Mouse (Mus musculus) splenic B cell, adult 2 months (primary cell): ENCODE results near the gene Iqcf1.

ENCODE experiments used
- DNase-seq: peaks from one replicate; pipeline ENCODE4 v3.0.0-alpha.2; 2011; ENCODE audit warnings: low read depth, low spot score
- H3K27me3 ChIP-seq: 2 replicates; pipeline ENCODE4 v1.6.1; 2012; ENCODE audit warnings: mild to moderate bottlenecking, low read length, moderate library complexity, mixed read lengths; ENCODE audit not compliant: control insufficient read depth, poor library complexity, insufficient read depth, severe bottlenecking
- H3K36me3 ChIP-seq: 2 replicates; pipeline ENCODE4 v1.6.1; 2012; ENCODE audit warnings: mild to moderate bottlenecking, low read length, moderate library complexity, mixed read lengths; ENCODE audit not compliant: control insufficient read depth, poor library complexity, insufficient read depth, severe bottlenecking

Gene Iqcf1

DNA sequence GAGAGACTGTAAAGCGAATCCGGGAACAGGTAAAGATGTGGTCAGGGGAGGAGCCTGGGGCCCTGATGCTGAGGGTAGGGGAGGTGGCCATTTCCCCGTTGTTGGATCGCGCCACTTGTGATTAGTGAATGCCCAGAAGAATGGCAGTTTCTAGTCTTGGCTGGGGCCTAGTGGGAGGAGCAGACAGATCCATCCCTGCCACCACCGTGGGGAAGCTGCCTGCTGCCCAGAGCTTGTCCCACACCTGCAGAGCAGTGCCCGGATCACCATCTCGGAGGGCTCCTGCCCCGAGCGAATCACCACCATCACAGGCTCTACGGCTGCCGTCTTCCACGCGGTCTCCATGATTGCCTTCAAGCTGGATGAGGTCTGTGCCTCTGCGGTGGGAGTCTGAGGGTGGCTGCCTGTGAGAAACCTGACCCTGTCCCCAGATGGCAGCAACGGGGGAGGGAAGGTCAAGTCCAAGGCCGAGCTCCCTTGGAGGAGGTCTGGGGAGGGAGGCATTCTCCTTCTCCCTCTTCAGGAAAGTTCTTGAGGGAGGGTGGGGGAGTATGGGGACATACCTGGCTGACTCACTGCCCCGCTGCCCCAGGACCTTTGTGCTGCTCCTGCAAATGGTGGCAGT, 39.3 kb upstream of the Iqcf1 start:
- Histone ChIP-seq H3K27me3 (peaks cover 2% of the 10 kb centered on the region; the same call in 1 of the 2 replicates), H3K36me3 (no peaks in the 10 kb centered on the region)
- no peak for DNase-seq

- H3K27me3 ChIP-seq, result no peaks in the 10 kb centered on the region; the same call in 1 of the 2 replicates
- no peak for DNase-seq
- no peaks in the 10 kb centered on the region for H3K36me3 ChIP-seq
These were observed 38.7 kb upstream of the Iqcf1 start for GRCm38 (mm10) chr9:106461026-106461415.

DNA sequence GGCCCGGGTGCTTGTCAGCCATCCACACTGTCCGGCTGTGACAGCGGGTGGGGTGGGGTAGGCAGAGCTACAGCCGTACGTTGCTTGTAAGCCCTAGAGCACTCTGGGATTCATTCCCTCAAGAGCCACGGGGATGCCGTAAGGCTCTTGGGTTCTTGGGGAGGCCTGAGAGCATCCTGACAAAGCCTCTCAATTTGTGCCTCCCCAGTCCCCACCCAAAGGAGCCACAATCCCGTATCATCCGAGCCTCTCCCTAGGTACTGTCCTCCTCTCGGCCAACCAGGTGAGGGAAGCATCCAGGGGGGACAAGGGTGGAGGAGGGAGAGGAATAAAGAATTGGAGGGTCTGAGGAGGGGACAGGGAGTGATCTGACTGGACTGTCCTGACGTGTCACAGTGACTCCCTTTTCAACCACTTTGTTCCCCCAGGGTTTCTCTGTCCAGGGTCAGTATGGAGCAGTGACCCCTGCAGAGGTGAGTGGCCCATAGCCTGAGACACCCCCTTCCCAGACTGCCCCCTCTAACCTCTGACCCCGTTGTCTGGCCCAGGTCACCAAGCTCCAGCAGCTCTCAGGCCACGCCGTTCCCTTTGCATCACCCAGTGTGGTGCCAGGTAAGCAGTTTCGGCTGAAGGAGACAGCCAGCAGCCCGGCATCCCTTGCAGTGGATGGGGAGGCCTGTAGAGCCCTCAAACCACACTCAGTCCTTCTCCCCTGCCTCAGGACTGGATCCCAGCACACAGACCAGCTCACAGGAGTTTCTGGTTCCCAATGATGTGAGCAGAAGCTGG, 37.9 kb upstream of the Iqcf1 start:
- H3K27me3 ChIP-seq, result no peaks in the 10 kb centered on the region; the same call in 1 of the 2 replicates
- no peaks in the 10 kb centered on the region for H3K36me3 ChIP-seq
- no peak for DNase-seq

DNA sequence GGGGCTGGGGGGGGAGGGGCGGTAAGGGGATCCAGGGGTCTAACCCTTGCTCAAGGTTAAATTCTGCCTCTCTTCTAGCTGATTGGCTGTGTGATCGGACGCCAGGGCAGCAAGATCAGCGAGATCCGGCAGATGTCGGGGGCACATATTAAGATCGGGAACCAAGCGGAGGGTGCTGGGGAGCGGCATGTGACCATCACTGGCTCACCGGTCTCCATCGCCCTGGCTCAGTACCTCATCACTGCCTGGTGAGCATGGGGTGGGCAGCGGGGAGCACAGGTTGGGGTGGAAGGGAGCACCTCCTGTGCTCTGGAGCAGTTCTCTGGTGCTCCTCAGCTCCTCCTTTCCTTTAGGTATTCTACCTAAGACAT, 37.4 kb upstream of the Iqcf1 start:
- DNase-seq, result no peak
- Histone ChIP-seq H3K36me3 (no peaks in the 10 kb centered on the region), H3K27me3 (no peaks in the 10 kb centered on the region; the same call in 1 of the 2 replicates)

GRCm38 (mm10) chr9:106463122-106464063, 36.4 kb upstream of the Iqcf1 start:
- H3K36me3 ChIP-seq, result no peaks in the 10 kb centered on the region
- no peak for DNase-seq
- no peaks in the 10 kb centered on the region; the same call in 1 of the 2 replicates for H3K27me3 ChIP-seq

DNA sequence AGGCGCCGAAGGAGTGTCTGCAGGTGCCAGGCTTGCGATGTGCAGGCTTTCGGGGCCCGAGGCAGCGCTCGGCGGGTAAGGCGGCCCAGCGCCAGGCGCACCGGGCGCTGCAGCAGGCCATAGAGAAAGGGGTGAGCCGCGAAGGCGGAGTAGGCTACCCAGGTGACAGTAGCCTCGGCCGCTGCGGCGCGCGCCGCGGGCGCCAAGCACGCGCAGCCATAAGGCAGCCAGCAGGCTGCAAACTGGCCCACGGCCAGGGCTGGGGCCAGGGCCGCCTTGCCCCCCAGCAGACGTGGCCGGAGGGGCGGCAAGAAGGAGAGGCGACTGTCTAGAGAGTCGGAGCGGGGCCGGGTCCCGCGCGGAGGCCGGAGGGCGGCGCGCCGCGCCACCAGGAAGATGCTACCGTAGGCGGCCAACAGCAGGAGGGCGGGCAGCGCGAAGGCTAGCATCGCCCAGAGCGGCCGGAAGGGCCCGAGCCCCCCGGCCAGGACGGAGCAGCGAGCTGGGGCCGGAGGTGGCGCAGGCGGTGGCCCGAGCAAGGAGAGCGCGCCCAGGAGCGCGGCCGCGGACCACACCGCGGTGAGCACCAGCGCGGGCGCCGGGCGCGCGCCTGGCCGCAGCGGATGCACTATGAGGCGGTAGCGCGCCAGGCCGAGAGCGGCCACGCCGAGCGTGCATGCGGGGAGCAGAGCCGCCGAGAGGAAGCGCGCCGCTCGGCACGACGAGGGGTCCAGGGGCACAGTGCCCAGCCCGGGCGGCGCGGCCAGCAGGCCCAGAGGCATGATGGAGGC, 34.8 kb upstream of the Iqcf1 start:
- peak; percentile 36 for DNase-seq
- H3K36me3 ChIP-seq, result no peaks in the 10 kb centered on the region
- H3K27me3 ChIP-seq, result no peaks in the 10 kb centered on the region; the same call in 1 of the 2 replicates

DNA sequence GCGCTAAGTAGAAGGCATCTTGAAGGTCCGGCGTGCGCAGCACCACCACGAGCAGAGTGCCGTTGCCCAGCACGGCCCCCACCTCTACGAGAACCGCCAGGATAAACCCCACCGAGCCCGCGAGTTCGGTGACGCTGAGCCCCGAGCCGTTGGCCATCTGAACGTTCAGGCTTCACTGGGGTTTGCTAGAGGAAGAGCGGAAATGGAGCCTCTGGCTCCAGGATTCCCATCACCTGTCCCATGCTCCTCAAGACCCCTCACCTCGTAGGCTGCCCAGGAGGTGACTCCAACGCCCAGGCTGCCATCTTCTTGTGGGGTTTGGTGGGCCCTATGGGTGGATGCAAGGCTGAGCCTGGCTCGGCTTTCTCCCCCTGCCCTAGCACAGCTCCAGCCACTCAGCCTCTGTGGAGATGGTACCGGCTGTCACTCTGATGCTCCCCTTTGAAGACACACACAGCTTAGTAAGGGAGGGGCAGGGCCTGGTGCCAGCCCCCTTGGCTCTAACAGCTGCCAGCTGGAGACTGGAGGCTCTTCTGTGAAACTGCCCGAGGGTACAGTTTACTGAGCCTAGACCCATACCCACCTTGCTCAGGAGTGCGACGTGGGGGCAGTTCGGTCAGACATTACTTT, 34.1 kb upstream of the Iqcf1 start, which contains the start of gene Gpr62:
Gene Gpr62, minus strand, starts transcription at position 368 of the 630 bp plus-strand sequence.
- H3K36me3 ChIP-seq, result no peaks in the 10 kb centered on the region
- no peaks in the 10 kb centered on the region; the same call in 1 of the 2 replicates for H3K27me3 ChIP-seq
- no peak for DNase-seq

DNA sequence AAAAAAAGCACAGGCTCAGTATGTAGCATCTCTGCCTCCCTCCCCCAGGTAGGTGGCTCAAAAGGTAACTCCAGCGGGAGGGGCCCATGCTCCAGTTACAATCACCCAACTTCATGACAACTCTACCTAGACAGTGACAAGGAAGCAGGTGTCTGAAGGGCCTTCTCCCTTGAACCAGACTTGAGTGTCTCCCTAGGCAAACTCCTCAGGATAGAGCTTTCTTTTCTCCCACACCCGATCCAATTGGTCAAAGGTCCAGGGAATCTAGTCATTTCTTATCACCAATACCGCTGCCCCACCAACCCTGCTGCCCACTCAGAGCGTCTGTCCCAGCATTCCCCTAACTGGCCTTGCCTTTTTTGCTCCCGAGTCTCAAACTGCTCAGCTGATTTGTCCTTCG, 33.0 kb upstream of the Iqcf1 start:
- Histone ChIP-seq H3K36me3 (no peaks in the 10 kb centered on the region; the same call in 1 of the 2 replicates), H3K27me3 (no peaks in the 10 kb centered on the region; the same call in 1 of the 2 replicates)
- no peak for DNase-seq

GRCm38 (mm10) chr9:106467746-106468145, 32.0 kb upstream of the Iqcf1 start:
- no peak for DNase-seq
- Histone ChIP-seq H3K27me3 (no peaks in the 10 kb centered on the region; the same call in 1 of the 2 replicates), H3K36me3 (no peaks in the 10 kb centered on the region; the same call in 1 of the 2 replicates)

DNA sequence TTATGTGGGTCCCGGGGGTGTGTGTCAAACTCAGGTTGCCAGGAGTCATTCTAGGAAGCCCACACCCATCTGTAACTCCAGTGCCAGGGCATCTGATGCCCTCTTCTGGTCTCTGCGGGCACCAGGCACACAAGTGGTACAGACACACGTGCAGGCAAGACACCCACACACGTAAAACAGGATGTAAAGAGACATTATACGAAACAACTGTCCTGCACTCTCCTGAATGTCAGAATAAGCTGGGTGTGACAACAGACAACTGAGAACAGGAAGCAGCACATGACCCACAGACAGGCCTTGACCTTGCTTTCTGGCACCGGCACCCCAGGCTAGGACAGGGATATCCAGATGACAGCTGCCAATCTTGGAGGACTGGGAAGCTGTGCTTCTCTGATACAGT, 30.4 kb upstream of the Iqcf1 start:
- DNase-seq, result peak; percentile 43
- H3K27me3 ChIP-seq, result no peaks in the 10 kb centered on the region
- H3K36me3 ChIP-seq, result peaks cover 4% of the 10 kb centered on the region; the same call in 1 of the 2 replicates

GRCm38 (mm10) chr9:106469776-106470175, 30.0 kb upstream of the Iqcf1 start:
- Histone ChIP-seq H3K27me3 (no peaks in the 10 kb centered on the region), H3K36me3 (peaks cover 4% of the 10 kb centered on the region; the same call in 1 of the 2 replicates)
- DNase-seq, result no peak

DNA sequence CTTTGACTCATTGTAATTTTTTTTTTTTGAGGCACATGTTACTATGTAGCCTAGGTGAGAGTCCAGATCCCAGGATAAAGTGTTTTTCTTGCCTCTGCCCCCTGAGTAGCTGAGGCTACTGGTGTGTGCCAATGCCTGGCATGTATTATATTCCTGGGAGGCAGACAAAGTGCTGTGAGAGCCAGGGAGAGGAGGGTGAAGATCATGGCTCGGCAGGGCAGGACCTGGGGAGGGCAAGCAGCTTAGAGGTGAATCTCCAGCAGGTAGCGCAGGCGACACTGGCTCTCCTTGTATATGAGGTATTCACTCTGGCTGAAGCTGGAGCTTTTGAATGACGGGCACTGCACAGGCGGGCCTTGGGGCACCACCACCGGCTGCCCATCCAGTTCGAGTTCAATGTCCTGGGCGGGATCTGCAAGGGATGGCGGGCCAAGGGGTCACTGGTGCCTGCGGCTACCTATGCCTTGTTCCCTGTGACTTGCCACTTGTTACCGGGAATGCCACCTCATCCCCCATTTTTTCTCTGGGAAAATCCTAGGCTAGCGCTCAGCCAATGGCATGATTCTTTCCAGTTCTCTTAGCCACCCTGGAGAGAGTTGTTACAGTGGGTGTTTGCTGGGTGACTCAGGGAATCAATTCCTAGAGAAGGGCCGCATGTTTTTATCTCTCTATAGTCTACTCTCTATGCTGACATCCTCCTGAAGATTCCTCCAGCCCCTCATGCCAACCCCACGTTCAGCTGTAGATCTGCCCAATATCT, 28.6 kb upstream of the Iqcf1 start:
- DNase-seq, result no peak
- no peaks in the 10 kb centered on the region for H3K27me3 ChIP-seq
- peaks cover 4% of the 10 kb centered on the region; the same call in 1 of the 2 replicates for H3K36me3 ChIP-seq

- no peak for DNase-seq
- no peaks in the 10 kb centered on the region for H3K27me3 ChIP-seq
- peaks cover 4% of the 10 kb centered on the region; the same call in 1 of the 2 replicates for H3K36me3 ChIP-seq
These were observed 27.9 kb upstream of the Iqcf1 start for GRCm38 (mm10) chr9:106471892-106472291.
